Mouse (Mus musculus) testis, adult 2 months (tissue): ENCODE measurements at regions not wholly inside any gene's neighbourhood (a gene's known extent, or its start where the extent isn't known, plus 50 kb on each side); places are given as distances from the start of the nearest gene placed in this dataset.

Experiments
- CTCF ChIP-seq: fragments of 200-500 bp; IDR thresholded peaks from 2 replicates; pipeline ENCODE4 v1.5.1; 2012; ENCODE audit warnings: low read depth, mild to moderate bottlenecking, inconsistent platforms, low read length, moderate library complexity; ENCODE audit not compliant: control insufficient read depth, insufficient read depth, insufficient replicate concordance
- POLR2A ChIP-seq: fragments of 200-500 bp; IDR thresholded peaks from 2 replicates; pipeline ENCODE4 v1.6.1; 2012; ENCODE audit warnings: low read depth, mild to moderate bottlenecking, inconsistent platforms, low read length, moderate library complexity; ENCODE audit not compliant: control insufficient read depth

- TF ChIP-seq CTCF, result no peak
- no peak for TF ChIP-seq POLR2A
Observed at GRCm38 (mm10) chr13:115211285-115211684, 109.5 kb upstream of the Itga1 start.
